In genomic region chr12:91878912-91879250, GRCm38 (mm10) we compare ENCODE assay signal across 12 mouse cellular contexts. TPM values are rescaled to one million over a fixed set of nuclear protein-coding genes. Genes with fewer than 3 reads are reported as not detected.
A peak's percentile ranks its signal among the peaks of the same experiment; 100 is the strongest.
DNase-seq lines count a peak whose midpoint lies in the region; TF ChIP-seq lines count a peak whose summit lies in the region.
"Had no signal": no experiment of that assay in that cellular context is flagged by ENCODE, and none has a peak within 500 bp of the region (broad histone marks: within the 10 kb centered on the region; RNA-seq: fewer than 3 reads in every experiment).

No protein-coding gene starts in this region.

- H3K27me3 ChIP-seq in myocyte (ENCODE audit: control insufficient read depth, insufficient read depth, insufficient read length), result no peaks in the 10 kb centered on the region
- H3K27me3 ChIP-seq: embryonic facial prominence, embryonic 12.5 days had no signal

- no peaks in the 10 kb centered on the region for H3K36me3 ChIP-seq in myocyte (ENCODE audit: control insufficient read depth, insufficient read depth)
- H3K36me3 ChIP-seq: embryonic facial prominence, embryonic 12.5 days had no signal

- no peaks in the 10 kb centered on the region for H3K79me2 ChIP-seq in myocyte (ENCODE audit: control insufficient read depth, insufficient read depth)

- H3K4me3 ChIP-seq in myocyte, result no peak overlapping the region
- H3K4me3 ChIP-seq: embryonic facial prominence, embryonic 12.5 days had no signal

- peak; percentile 54 for DNase-seq in layer of hippocampus, adult 11-12 months (ENCODE audit: low spot score)
- DNase-seq in layer of hippocampus, postnatal 25 days (ENCODE audit: extremely low spot score in 1 of 2, low spot score in 1 of 2), result no peak
- DNase-seq in adrenal gland, postnatal 36 days, result peak; percentile 38 to 55
- peak; percentile 63 for DNase-seq in layer of hippocampus, adult 9-11 months
- no peak for DNase-seq in cerebellum, adult 11-12 months
- no peak for DNase-seq in spleen, adult 18-20 months
- DNase-seq in kidney, adult 9 months, result no peak
- DNase-seq: heart, adult 18-20 months; kidney, adult 11 months; lung, postnatal 4 days had no signal

- no peak for TF ChIP-seq POLR2A in myocyte (IDR thresholded peaks at IDR 0.05; ENCODE audit: insufficient read length, low read depth)

- H3K4me2 ChIP-seq in myocyte (ENCODE audit: low read depth), result peak overlapping the region; percentile 66
- H3K4me2 ChIP-seq: embryonic facial prominence, embryonic 12.5 days had no signal

- no peak overlapping the region for H3ac ChIP-seq in myocyte (ENCODE audit: control insufficient read depth, insufficient read length)

TF ChIP-seq in myocyte, 11 proteins besides CTCF, POLR2A, EP300 and RAD21:
- TF ChIP-seq REST (IDR thresholded peaks at IDR 0.05; ENCODE audit: insufficient read depth, insufficient read length) (no peak), SRF (IDR thresholded peaks at IDR 0.05; ENCODE audit: control insufficient read depth, insufficient read length, low read depth) (no peak), CEBPB (IDR thresholded peaks at IDR 0.05; ENCODE audit: insufficient read depth, poor library complexity, severe bottlenecking) (no peak), MYOG (IDR thresholded peaks at IDR 0.05; ENCODE audit: control insufficient read depth in 1 of 3, insufficient read depth in 1 of 3, insufficient read length in 2 of 3, low read depth in 2 of 3) (no peak), USF1 (IDR thresholded peaks at IDR 0.05; ENCODE audit: low read depth) (no peak), E2F4 (IDR thresholded peaks at IDR 0.05; ENCODE audit: insufficient read depth) (no peak), MAX (IDR thresholded peaks at IDR 0.05; ENCODE audit: low read depth) (no peak), TCF12 (IDR thresholded peaks at IDR 0.05; ENCODE audit: insufficient read depth, poor library complexity, severe bottlenecking) (no peak), MYOD1 (IDR thresholded peaks at IDR 0.05; ENCODE audit: control insufficient read depth in 1 of 3, insufficient read length in 2 of 3, low read depth in 2 of 3) (no peak), POLR2AphosphoS2 (IDR thresholded peaks at IDR 0.05; ENCODE audit: insufficient read length, low read depth) (no peak), TCF3 (IDR thresholded peaks at IDR 0.05; ENCODE audit: insufficient read length, low read depth) (no peak)

RNA-seq across cellular contexts. Expression of gene Sel1l, which starts 29.9 kb away (rescaled TPM):
- 100 to 1,000 TPM; 152 to 167 TPM for total RNA-seq in layer of hippocampus, postnatal 25 days (2021)
- 100 to 1,000 TPM; 156 to 157 TPM for total RNA-seq in adrenal gland, postnatal 36 days (2021)
- polyA plus RNA-seq in myocyte (2012; fragmentation: generic; extraction: Trizol), result 54.2 TPM

Comparison
In these comparisons a context has a peak if more than half of its experiments do, and no peak if none do; other contexts are left out.
1. DNase-seq: peak in layer of hippocampus, adult 11-12 months (single experiment), adrenal gland, postnatal 36 days (2 of 2) and layer of hippocampus, adult 9-11 months (single experiment); none in layer of hippocampus, postnatal 25 days (0 of 2), cerebellum, adult 11-12 months (single experiment), spleen, adult 18-20 months (0 of 2) and kidney, adult 9 months (single experiment).